Comparison of ENCODE assay signal across 8 mouse cellular contexts in genomic region chr15:3996267-3997010, GRCm38 (mm10). TPM values are rescaled to one million over a fixed set of nuclear protein-coding genes. Genes with fewer than 3 reads are reported as not detected.
A peak's percentile ranks its signal among the peaks of the same experiment; 100 is the strongest.
DNase-seq lines count a peak whose midpoint lies in the region; ATAC-seq and TF ChIP-seq lines count a peak whose summit lies in the region.

No protein-coding gene starts in this region.

- peak overlapping the region; percentile 72 for H3K4me3 ChIP-seq in lung, embryonic 14.5 days (ENCODE audit: low read depth, low read length)
- H3K4me3 ChIP-seq in embryonic facial prominence, embryonic 11.5 days (ENCODE audit: low read depth, low read length) = peak overlapping the region; percentile 35
- peak overlapping the region; percentile 85 for H3K4me3 ChIP-seq in intestine, embryonic 15.5 days (replicated peaks)
- peak overlapping the region; percentile 82 for H3K4me3 ChIP-seq in neural tube, embryonic 14.5 days (ENCODE audit: low read depth, low read length)

- ATAC-seq in lung, embryonic 14.5 days (ENCODE audit: insufficient read depth) = no peak
- ATAC-seq in embryonic facial prominence, embryonic 11.5 days (replicated peaks; ENCODE audit: insufficient number of reproducible peaks, low FRiP score, low TSS enrichment, low read depth) = no peak; the same call in none of the 2 replicates
- ATAC-seq in intestine, embryonic 15.5 days = peak; percentile 38; the same call in 1 of the 2 replicates
- ATAC-seq in neural tube, embryonic 14.5 days (ENCODE audit: low read depth) = no peak

- H3K27ac ChIP-seq in lung, embryonic 14.5 days (ENCODE audit: low read depth) = peak overlapping the region; percentile 88
- H3K27ac ChIP-seq in embryonic facial prominence, embryonic 11.5 days (replicated peaks; ENCODE audit: low read depth, low read length) = 0 out of 2 replicates have a peak overlapping the region, but pooled peaks have one; percentile 48
- H3K27ac ChIP-seq in intestine, embryonic 15.5 days = peak overlapping the region; percentile 91
- H3K27ac ChIP-seq in neural tube, embryonic 14.5 days (ENCODE audit: low read depth, low read length) = peak overlapping the region; percentile 81

- H3K9ac ChIP-seq in lung, embryonic 14.5 days = peak overlapping the region; percentile 62
- peak overlapping the region; percentile 53 for H3K9ac ChIP-seq in embryonic facial prominence, embryonic 11.5 days (replicated peaks; ENCODE audit: low read length)
- H3K9ac ChIP-seq in intestine, embryonic 15.5 days = peak overlapping the region; percentile 49
- peak overlapping the region; percentile 45; the same call in 1 of the 2 replicates for H3K9ac ChIP-seq in neural tube, embryonic 14.5 days (replicated peaks; ENCODE audit: low read depth, low read length)

- 19% methylated on average over 14 of the region's 14 CpGs for WGBS in lung, embryonic 14.5 days
- WGBS in embryonic facial prominence, embryonic 11.5 days = 20% methylated on average over 14 of the region's 14 CpGs
- WGBS in intestine, embryonic 15.5 days = 19% methylated on average over 14 of the region's 14 CpGs
- WGBS in neural tube, embryonic 14.5 days = 24% methylated on average over 14 of the region's 14 CpGs

- H3K4me1 ChIP-seq in lung, embryonic 14.5 days (ENCODE audit: insufficient read depth) = peaks cover 5% of the 10 kb centered on the region
- H3K4me1 ChIP-seq in embryonic facial prominence, embryonic 11.5 days (ENCODE audit: control insufficient read depth, insufficient read depth, low read length) = no peaks in the 10 kb centered on the region
- no peaks in the 10 kb centered on the region; the same call in 1 of the 2 replicates for H3K4me1 ChIP-seq in intestine, embryonic 15.5 days (replicated peaks)
- H3K4me1 ChIP-seq in neural tube, embryonic 14.5 days (ENCODE audit: control insufficient read depth, insufficient read depth, low read length) = peaks cover 9% of the 10 kb centered on the region; the same call in 1 of the 2 replicates

- DNase-seq in lung, embryonic 14.5 days = peak; percentile 21
- no peak for DNase-seq in lung, adult 18-20 months
- DNase-seq in embryonic facial prominence, embryonic 11.5 days (ENCODE audit: low spot score) = no peak
- no peak for DNase-seq in retina, postnatal 1 day
- no peak for DNase-seq in gastrocnemius, postnatal 10 days
- no peak for DNase-seq in spleen, postnatal 10 days (ENCODE audit: low spot score in 2 of 2)

- no peaks in the 10 kb centered on the region for H3K9me3 ChIP-seq in lung, embryonic 14.5 days (ENCODE audit: low read depth, low read length)
- no peaks in the 10 kb centered on the region for H3K9me3 ChIP-seq in embryonic facial prominence, embryonic 11.5 days (replicated peaks; ENCODE audit: control insufficient read depth, low read length)
- no peaks in the 10 kb centered on the region for H3K9me3 ChIP-seq in intestine, embryonic 15.5 days
- H3K9me3 ChIP-seq in neural tube, embryonic 14.5 days (ENCODE audit: control insufficient read depth, low read length) = no peaks in the 10 kb centered on the region

- H3K27me3 ChIP-seq in lung, embryonic 14.5 days (ENCODE audit: insufficient read depth, low read length) = no peaks in the 10 kb centered on the region
- H3K27me3 ChIP-seq in embryonic facial prominence, embryonic 11.5 days (ENCODE audit: control insufficient read depth, insufficient read depth, low read length) = no peaks in the 10 kb centered on the region
- H3K27me3 ChIP-seq in intestine, embryonic 15.5 days (replicated peaks) = no peaks in the 10 kb centered on the region
- H3K27me3 ChIP-seq in neural tube, embryonic 14.5 days (ENCODE audit: control insufficient read depth, insufficient read depth, low read length) = no peaks in the 10 kb centered on the region

- peaks cover 4% of the 10 kb centered on the region for H3K36me3 ChIP-seq in lung, embryonic 14.5 days (ENCODE audit: insufficient read depth)
- no peaks in the 10 kb centered on the region for H3K36me3 ChIP-seq in embryonic facial prominence, embryonic 11.5 days (replicated peaks; ENCODE audit: control insufficient read depth, insufficient read depth, low read depth, low read length)
- peaks cover 7% of the 10 kb centered on the region; the same call in 1 of the 2 replicates for H3K36me3 ChIP-seq in intestine, embryonic 15.5 days
- 0 out of 2 replicates have a peak, but pooled peaks cover 6% of the 10 kb centered on the region for H3K36me3 ChIP-seq in neural tube, embryonic 14.5 days (ENCODE audit: control insufficient read depth, insufficient read depth, low read length)

- TF ChIP-seq CTCF in lung, embryonic 14.5 days (IDR thresholded peaks at IDR 0.05; ENCODE audit: low read depth) = no peak

- H3K4me2 ChIP-seq in lung, embryonic 14.5 days = peak overlapping the region; percentile 79
- H3K4me2 ChIP-seq in embryonic facial prominence, embryonic 11.5 days (ENCODE audit: low read depth, low read length) = peak overlapping the region; percentile 54
- H3K4me2 ChIP-seq in intestine, embryonic 15.5 days (replicated peaks) = peak overlapping the region; percentile 71
- peak overlapping the region; percentile 78 for H3K4me2 ChIP-seq in neural tube, embryonic 14.5 days (ENCODE audit: low read depth, low read length)

RNA-seq across cellular contexts. Expression of gene AW549877, which starts 0.9 kb away (rescaled TPM):
- polyA plus RNA-seq in lung, embryonic 14.5 days (2014; fragmentation: Nextera tagmentation; extraction: Ambion mirVana) = 35.1 and 38.8 TPM in 2 replicates
- 51.8 and 54.6 TPM in 2 replicates for polyA plus RNA-seq in embryonic facial prominence, embryonic 11.5 days (2014; fragmentation: Nextera tagmentation; extraction: Ambion mirVana)
- 29.3 and 31.6 TPM in 2 replicates for polyA plus RNA-seq in intestine, embryonic 15.5 days (2015; fragmentation: Nextera tagmentation; extraction: Ambion mirVana)
- polyA plus RNA-seq in neural tube, embryonic 14.5 days (2014; fragmentation: Nextera tagmentation; extraction: Ambion mirVana) = 57.8 and 64.2 TPM in 2 replicates
- total RNA-seq in gastrocnemius, postnatal 10 days (2021) = 10 to 100 TPM; 13.9 to 15.3 TPM

RNA-seq across cellular contexts. Expression of gene Fbxo4, which starts 17.1 kb away (rescaled TPM):
- 10.9 and 12.6 TPM in 2 replicates for polyA plus RNA-seq in lung, embryonic 14.5 days (2014; fragmentation: Nextera tagmentation; extraction: Ambion mirVana)
- 5.4 and 6.2 TPM in 2 replicates for polyA plus RNA-seq in embryonic facial prominence, embryonic 11.5 days (2014; fragmentation: Nextera tagmentation; extraction: Ambion mirVana)
- polyA plus RNA-seq in intestine, embryonic 15.5 days (2015; fragmentation: Nextera tagmentation; extraction: Ambion mirVana) = 12.3 and 13.0 TPM in 2 replicates
- 9.1 and 9.2 TPM in 2 replicates for polyA plus RNA-seq in neural tube, embryonic 14.5 days (2014; fragmentation: Nextera tagmentation; extraction: Ambion mirVana)
- total RNA-seq in gastrocnemius, postnatal 10 days (2021) = 1 to 10 TPM; 5.7 to 7.0 TPM

RNA-seq across cellular contexts. Expression of gene Oxct1, which starts 29.7 kb away (rescaled TPM):
- 210 and 226 TPM in 2 replicates for polyA plus RNA-seq in lung, embryonic 14.5 days (2014; fragmentation: Nextera tagmentation; extraction: Ambion mirVana)
- 191 and 215 TPM in 2 replicates for polyA plus RNA-seq in embryonic facial prominence, embryonic 11.5 days (2014; fragmentation: Nextera tagmentation; extraction: Ambion mirVana)
- 175 and 233 TPM in 2 replicates for polyA plus RNA-seq in intestine, embryonic 15.5 days (2015; fragmentation: Nextera tagmentation; extraction: Ambion mirVana)
- 352 and 372 TPM in 2 replicates for polyA plus RNA-seq in neural tube, embryonic 14.5 days (2014; fragmentation: Nextera tagmentation; extraction: Ambion mirVana)
- 10 to 100 TPM; 64.5 to 67.1 TPM for total RNA-seq in gastrocnemius, postnatal 10 days (2021)

Comparison
In these comparisons a context has a peak if more than half of its experiments do, and no peak if none do; other contexts are left out.
1. H3K4me3 ChIP-seq: peak in every context shown above with its lines; median percentile 85 in intestine, embryonic 15.5 days; 82 in neural tube, embryonic 14.5 days; 72 in lung, embryonic 14.5 days; 35 in embryonic facial prominence, embryonic 11.5 days.